Mouse (Mus musculus): ENCODE measurements at regions not wholly inside any gene's neighbourhood (a gene's known extent, or its start where the extent isn't known, plus 50 kb on each side); places are given as distances from the start of the nearest gene placed in this dataset.

DNA sequence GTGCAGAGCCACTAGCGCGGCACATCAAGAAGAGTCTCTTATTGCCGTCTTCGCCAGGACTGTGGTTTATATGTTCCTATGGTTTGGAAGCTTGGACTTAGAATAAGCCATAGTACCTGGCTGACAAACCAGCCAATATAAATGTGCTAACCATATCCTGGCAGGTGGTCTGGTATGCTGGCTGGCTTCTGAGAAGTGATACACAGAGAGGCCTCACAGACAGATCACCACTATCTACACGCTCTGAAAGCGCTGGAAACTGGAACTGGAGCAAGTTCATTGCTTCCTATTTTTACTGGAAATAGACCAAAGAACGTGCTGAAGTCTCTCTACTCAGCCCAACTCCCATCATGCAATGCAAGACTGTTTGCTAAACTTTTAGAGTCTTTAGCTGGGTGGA lies 124.7 kb downstream of the Qpct start:
- H3K4me2 ChIP-seq = no peak overlapping the region
- no peaks in the 10 kb centered on the region for H3K27me3 ChIP-seq (replicated peaks; ENCODE audit: control insufficient read depth, insufficient read depth, low read length)
- H3K9ac ChIP-seq (ENCODE audit: low read depth, low read length) = no peak overlapping the region
- H3K9me3 ChIP-seq (ENCODE audit: control insufficient read depth, low read length) = no peaks in the 10 kb centered on the region
- no peaks in the 10 kb centered on the region for H3K4me1 ChIP-seq (replicated peaks; ENCODE audit: control insufficient read depth, insufficient read depth, low read length)
- DNase-seq (ENCODE audit: low spot score) (no peak), ATAC-seq (replicated peaks; ENCODE audit: low FRiP score) (no peak)
- H3K36me3 ChIP-seq (ENCODE audit: control insufficient read depth, insufficient read depth, low read length) = no peaks in the 10 kb centered on the region
- H3K4me3 ChIP-seq (ENCODE audit: low read depth, low read length) = no peak overlapping the region
- 79% methylated on average over 7 of the region's 7 CpGs for WGBS
- H3K27ac ChIP-seq (ENCODE audit: low read depth, low read length) = no peak overlapping the region

GRCm38 (mm10) chr17:79175381-79175780 lies 123.7 kb downstream of the Qpct start:
- Histone ChIP-seq H3K27ac (ENCODE audit: low read depth, low read length) (no peak overlapping the region), H3K4me2 (no peak overlapping the region), H3K9me3 (ENCODE audit: control insufficient read depth, low read length) (no peaks in the 10 kb centered on the region), H3K36me3 (ENCODE audit: control insufficient read depth, insufficient read depth, low read length) (no peaks in the 10 kb centered on the region), H3K27me3 (replicated peaks; ENCODE audit: control insufficient read depth, insufficient read depth, low read length) (no peaks in the 10 kb centered on the region), H3K4me3 (ENCODE audit: low read depth, low read length) (no peak overlapping the region), H3K9ac (ENCODE audit: low read depth, low read length) (no peak overlapping the region), H3K4me1 (replicated peaks; ENCODE audit: control insufficient read depth, insufficient read depth, low read length) (no peaks in the 10 kb centered on the region)
- DNase-seq (ENCODE audit: low spot score) (no peak), ATAC-seq (replicated peaks; ENCODE audit: low FRiP score) (no peak)
- 82% methylated on average over 2 of the region's 2 CpGs for WGBS

GRCm38 (mm10) chr17:79172328-79172727 lies 120.6 kb downstream of the Qpct start:
- ATAC-seq (replicated peaks; ENCODE audit: low FRiP score) = no peak

DNA sequence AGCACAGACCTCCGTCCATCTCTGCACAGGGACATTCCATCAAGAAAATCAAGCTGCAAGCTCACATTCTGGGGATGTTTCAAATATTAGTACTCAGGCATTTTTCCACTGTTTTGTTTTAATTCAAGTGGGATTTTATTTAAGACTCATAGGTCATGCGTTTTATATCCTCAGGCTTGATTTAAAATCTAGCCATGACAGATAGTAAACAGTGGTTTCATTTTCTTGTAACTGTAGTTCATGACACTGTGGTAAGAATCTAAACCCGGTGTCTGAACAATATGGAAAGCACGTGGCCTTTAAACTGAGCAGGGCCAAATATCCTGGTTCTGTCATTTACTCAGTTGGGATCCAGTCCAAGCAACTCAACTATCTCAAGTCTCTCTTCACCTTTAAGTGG lies 119.0 kb downstream of the Qpct start:
- no peak for ATAC-seq (replicated peaks; ENCODE audit: low FRiP score)
- DNase-seq (ENCODE audit: low spot score) = no peak
- Histone ChIP-seq H3K4me3 (ENCODE audit: low read depth, low read length) (no peak overlapping the region), H3K4me2 (no peak overlapping the region), H3K27ac (ENCODE audit: low read depth, low read length) (no peak overlapping the region), H3K9me3 (ENCODE audit: control insufficient read depth, low read length) (no peaks in the 10 kb centered on the region), H3K27me3 (replicated peaks; ENCODE audit: control insufficient read depth, insufficient read depth, low read length) (no peaks in the 10 kb centered on the region), H3K36me3 (ENCODE audit: control insufficient read depth, insufficient read depth, low read length) (no peaks in the 10 kb centered on the region), H3K4me1 (replicated peaks; ENCODE audit: control insufficient read depth, insufficient read depth, low read length) (no peaks in the 10 kb centered on the region), H3K9ac (ENCODE audit: low read depth, low read length) (no peak overlapping the region)
- 84% methylated on average over 4 of the region's 4 CpGs for WGBS

More at GRCm38 (mm10) chr17:79172328-79172727, 120.6 kb downstream of the Qpct start:
- 68% methylated on average over 2 of the region's 2 CpGs for WGBS
- Histone ChIP-seq H3K27ac (ENCODE audit: low read depth, low read length) (no peak overlapping the region), H3K4me2 (no peak overlapping the region), H3K36me3 (ENCODE audit: control insufficient read depth, insufficient read depth, low read length) (no peaks in the 10 kb centered on the region), H3K27me3 (replicated peaks; ENCODE audit: control insufficient read depth, insufficient read depth, low read length) (no peaks in the 10 kb centered on the region), H3K9me3 (ENCODE audit: control insufficient read depth, low read length) (no peaks in the 10 kb centered on the region), H3K4me1 (replicated peaks; ENCODE audit: control insufficient read depth, insufficient read depth, low read length) (no peaks in the 10 kb centered on the region), H3K9ac (ENCODE audit: low read depth, low read length) (no peak overlapping the region), H3K4me3 (ENCODE audit: low read depth, low read length) (no peak overlapping the region)
- DNase-seq (ENCODE audit: low spot score) = no peak

DNA sequence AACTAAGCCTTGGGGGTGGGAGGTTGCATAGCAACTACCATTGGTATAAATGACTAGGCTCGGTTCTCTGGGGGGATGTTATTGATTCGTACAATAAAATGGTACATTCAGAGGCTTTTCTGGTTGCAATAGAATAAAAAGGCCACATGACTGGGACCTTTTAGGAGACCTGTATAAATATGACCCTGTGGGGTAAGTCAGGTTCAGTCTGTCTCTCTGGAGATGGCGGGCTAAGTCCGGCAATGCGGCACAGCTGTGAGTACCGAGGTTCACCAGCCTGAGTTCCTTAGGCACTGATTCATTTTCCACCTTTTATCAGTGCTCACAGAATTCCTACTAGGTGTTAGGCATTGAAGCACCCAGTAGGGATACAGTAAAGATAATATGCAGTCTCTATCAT lies 115.5 kb downstream of the Qpct start:
- Histone ChIP-seq H3K9ac (ENCODE audit: low read depth, low read length) (no peak overlapping the region), H3K4me3 (ENCODE audit: low read depth, low read length) (no peak overlapping the region), H3K9me3 (ENCODE audit: control insufficient read depth, low read length) (no peaks in the 10 kb centered on the region), H3K27ac (ENCODE audit: low read depth, low read length) (no peak overlapping the region), H3K4me2 (no peak overlapping the region), H3K36me3 (ENCODE audit: control insufficient read depth, insufficient read depth, low read length) (no peaks in the 10 kb centered on the region), H3K4me1 (replicated peaks; ENCODE audit: control insufficient read depth, insufficient read depth, low read length) (no peaks in the 10 kb centered on the region), H3K27me3 (replicated peaks; ENCODE audit: control insufficient read depth, insufficient read depth, low read length) (no peaks in the 10 kb centered on the region)
- no peak for DNase-seq (ENCODE audit: low spot score)
- WGBS = 81% methylated on average over 6 of the region's 6 CpGs
- no peak for ATAC-seq (replicated peaks; ENCODE audit: low FRiP score)

- no peak for DNase-seq (ENCODE audit: low spot score)
- no peak for ATAC-seq (replicated peaks; ENCODE audit: low FRiP score)
- no peak overlapping the region for H3K4me3 ChIP-seq (ENCODE audit: low read depth, low read length)
- H3K4me2 ChIP-seq = no peak overlapping the region
- H3K27me3 ChIP-seq (replicated peaks; ENCODE audit: control insufficient read depth, insufficient read depth, low read length) = no peaks in the 10 kb centered on the region
- H3K36me3 ChIP-seq (ENCODE audit: control insufficient read depth, insufficient read depth, low read length) = no peaks in the 10 kb centered on the region
- no peaks in the 10 kb centered on the region for H3K9me3 ChIP-seq (ENCODE audit: control insufficient read depth, low read length)
- H3K27ac ChIP-seq (ENCODE audit: low read depth, low read length) = no peak overlapping the region
- WGBS = 62% methylated on average over 5 of the region's 5 CpGs
- no peak overlapping the region for H3K9ac ChIP-seq (ENCODE audit: low read depth, low read length)
- no peaks in the 10 kb centered on the region for H3K4me1 ChIP-seq (replicated peaks; ENCODE audit: control insufficient read depth, insufficient read depth, low read length)
Observed at GRCm38 (mm10) chr17:79164874-79165553, 113.3 kb downstream of the Qpct start.

- no peak overlapping the region for H3K27ac ChIP-seq (ENCODE audit: low read depth, low read length)
- H3K4me3 ChIP-seq (ENCODE audit: low read depth, low read length) = no peak overlapping the region
- H3K9ac ChIP-seq (ENCODE audit: low read depth, low read length) = no peak overlapping the region
- DNase-seq (ENCODE audit: low spot score) (no peak), ATAC-seq (replicated peaks; ENCODE audit: low FRiP score) (no peak)
- no peaks in the 10 kb centered on the region for H3K4me1 ChIP-seq (replicated peaks; ENCODE audit: control insufficient read depth, insufficient read depth, low read length)
- no peaks in the 10 kb centered on the region for H3K36me3 ChIP-seq (ENCODE audit: control insufficient read depth, insufficient read depth, low read length)
- no peak overlapping the region for H3K4me2 ChIP-seq
- 63% methylated on average over 6 of the region's 6 CpGs for WGBS
- no peaks in the 10 kb centered on the region for H3K27me3 ChIP-seq (replicated peaks; ENCODE audit: control insufficient read depth, insufficient read depth, low read length)
- H3K9me3 ChIP-seq (ENCODE audit: control insufficient read depth, low read length) = no peaks in the 10 kb centered on the region
Observed at GRCm38 (mm10) chr17:79163983-79164382, 112.3 kb downstream of the Qpct start.

GRCm38 (mm10) chr17:79154138-79154537 lies 102.4 kb downstream of the Qpct start:
- no peaks in the 10 kb centered on the region for H3K36me3 ChIP-seq (ENCODE audit: control insufficient read depth, insufficient read depth, low read length)
- 83% methylated on average over 2 of the region's 2 CpGs for WGBS
- no peaks in the 10 kb centered on the region for H3K4me1 ChIP-seq (replicated peaks; ENCODE audit: control insufficient read depth, insufficient read depth, low read length)
- ATAC-seq (replicated peaks; ENCODE audit: low FRiP score) (no peak), DNase-seq (ENCODE audit: low spot score) (no peak)
- no peak overlapping the region for H3K9ac ChIP-seq (ENCODE audit: low read depth, low read length)
- no peaks in the 10 kb centered on the region for H3K9me3 ChIP-seq (ENCODE audit: control insufficient read depth, low read length)
- H3K4me3 ChIP-seq (ENCODE audit: low read depth, low read length) = no peak overlapping the region
- no peak overlapping the region for H3K4me2 ChIP-seq
- no peaks in the 10 kb centered on the region for H3K27me3 ChIP-seq (replicated peaks; ENCODE audit: control insufficient read depth, insufficient read depth, low read length)
- no peak overlapping the region for H3K27ac ChIP-seq (ENCODE audit: low read depth, low read length)

GRCm38 (mm10) chr17:79152823-79153222 lies 101.1 kb downstream of the Qpct start:
- H3K27me3 ChIP-seq (replicated peaks; ENCODE audit: control insufficient read depth, insufficient read depth, low read length) = no peaks in the 10 kb centered on the region
- no peak overlapping the region for H3K9ac ChIP-seq (ENCODE audit: low read depth, low read length)
- H3K27ac ChIP-seq (ENCODE audit: low read depth, low read length) = no peak overlapping the region
- no peaks in the 10 kb centered on the region for H3K9me3 ChIP-seq (ENCODE audit: control insufficient read depth, low read length)
- H3K4me1 ChIP-seq (replicated peaks; ENCODE audit: control insufficient read depth, insufficient read depth, low read length) = no peaks in the 10 kb centered on the region
- H3K4me3 ChIP-seq (ENCODE audit: low read depth, low read length) = no peak overlapping the region
- ATAC-seq (replicated peaks; ENCODE audit: low FRiP score) (no peak), DNase-seq (ENCODE audit: low spot score) (no peak)
- no peaks in the 10 kb centered on the region for H3K36me3 ChIP-seq (ENCODE audit: control insufficient read depth, insufficient read depth, low read length)
- WGBS = 77% methylated on average over 3 of the region's 3 CpGs
- no peak overlapping the region for H3K4me2 ChIP-seq
